ENCODE assay signal across 27 mouse cellular contexts in the genomic region with DNA sequence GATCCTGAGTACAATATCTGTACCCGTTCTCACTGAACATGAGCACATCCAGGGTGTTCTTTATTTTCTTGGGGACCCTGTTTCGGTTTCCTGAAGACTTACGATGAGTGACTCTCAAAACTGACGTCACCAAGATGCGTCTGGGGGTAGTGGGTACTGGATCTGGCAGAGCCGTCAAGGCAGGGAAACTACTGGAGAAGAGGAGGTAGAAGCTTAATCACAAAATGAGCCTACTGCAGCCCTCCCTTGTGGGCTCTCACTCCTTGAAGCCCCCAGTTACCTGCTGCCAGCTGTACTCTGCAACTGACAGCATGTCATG. TPM values are rescaled to one million over a fixed set of nuclear protein-coding genes. Genes with fewer than 3 reads are reported as not detected.
DNase-seq lines count a peak whose midpoint lies in the region; ATAC-seq lines count a peak whose summit lies in the region.
"Had no signal": no experiment of that assay in that cellular context is flagged by ENCODE, and none has a peak within 500 bp of the region (broad histone marks: within the 10 kb centered on the region; RNA-seq: fewer than 3 reads in every experiment).

No protein-coding gene starts in this region.

- peak; percentile 3 for DNase-seq in right cerebral cortex, adult 18-20 months
- no peak for DNase-seq in right cerebral cortex, postnatal 10 days (ENCODE audit: low spot score in 2 of 2)
- peak; percentile 21 for DNase-seq in brain, adult 2 months (ENCODE audit: low read depth, low spot score)
- no peak for DNase-seq in cerebellum, adult 18-20 months
- DNase-seq in urinary bladder, postnatal 25 days (ENCODE audit: low spot score): no peak
- DNase-seq: adrenal gland, postnatal 14 days; cerebellum, postnatal 10 days; embryo, embryonic 11 days; gastrocnemius, postnatal 25 days; layer of hippocampus, postnatal 36 days; lung, embryonic 14.5 days; right cerebral cortex, postnatal 4 days; thymus, adult 18-20 months had no signal

- H3K4me3 ChIP-seq in erythroblast, embryonic 14.5 days (replicated peaks): peak overlapping the region; percentile 14
- H3K4me3 ChIP-seq: embryonic facial prominence, embryonic 15.5 days; forebrain, embryonic 12.5 days; hindbrain, embryonic 10.5 days; midbrain, embryonic 12.5 days; neural tube, embryonic 15.5 days had no signal

- ATAC-seq in erythroblast, adult 5-6 weeks (replicated peaks; ENCODE audit: low FRiP score, poor library complexity, severe bottlenecking): no peak
- 0 out of 2 replicates have a peak, but pooled peaks have one; percentile 0 for ATAC-seq in megakaryocyte progenitor cell, adult 5-6 weeks (replicated peaks; ENCODE audit: poor library complexity)
- ATAC-seq: activated CD4-positive, CD25-positive, alpha-beta regulatory T cell, adult 4 months; inflammation-experienced regulatory T-cells, adult 6 months had no signal

- no peaks in the 10 kb centered on the region for H3K9me3 ChIP-seq in erythroblast, embryonic 14.5 days (ENCODE audit: control insufficient read depth, low read length)
- H3K9me3 ChIP-seq: embryonic facial prominence, embryonic 15.5 days; forebrain, embryonic 12.5 days; hindbrain, embryonic 10.5 days; midbrain, embryonic 12.5 days; neural tube, embryonic 15.5 days had no signal

- peaks cover 13% of the 10 kb centered on the region for H3K4me1 ChIP-seq in erythroblast, embryonic 14.5 days (ENCODE audit: control insufficient read depth)
- H3K4me1 ChIP-seq: embryonic facial prominence, embryonic 15.5 days; forebrain, embryonic 12.5 days; hindbrain, embryonic 10.5 days; midbrain, embryonic 12.5 days; neural tube, embryonic 15.5 days had no signal

- peaks cover 20% of the 10 kb centered on the region for H3K27me3 ChIP-seq in erythroblast, embryonic 14.5 days (ENCODE audit: control insufficient read depth)
- H3K27me3 ChIP-seq: embryonic facial prominence, embryonic 15.5 days; forebrain, embryonic 12.5 days; midbrain, embryonic 12.5 days; neural tube, embryonic 15.5 days had no signal

- peaks cover 2% of the 10 kb centered on the region; the same call in 1 of the 2 replicates for H3K36me3 ChIP-seq in erythroblast, embryonic 14.5 days (ENCODE audit: control insufficient read depth)
- H3K36me3 ChIP-seq: embryonic facial prominence, embryonic 15.5 days; forebrain, embryonic 12.5 days; hindbrain, embryonic 10.5 days; midbrain, embryonic 12.5 days; neural tube, embryonic 15.5 days had no signal

RNA-seq across cellular contexts. Expression of a gene that starts 7.7 kb away (rescaled TPM):
- polyA plus RNA-seq in erythroblast, embryonic 14.5 days (2012): 0.35 and 1.8 TPM in 2 replicates
- total RNA-seq in erythroblast, adult 5-6 weeks (2015; ENCODE audit: low replicate concordance): not detected in 2 replicates
- not detected in 2 replicates for total RNA-seq in erythroblast, adult 5-6 weeks (2017; ENCODE audit: low replicate concordance)
- not detected in 2 replicates for total RNA-seq in megakaryocyte progenitor cell, adult 5-6 weeks (2015)
- not detected in 2 replicates for total RNA-seq in megakaryocyte progenitor cell, adult 5-6 weeks (2017)
- total RNA-seq: adrenal gland, postnatal 14 days; gastrocnemius, postnatal 25 days; layer of hippocampus, postnatal 36 days had no signal
- polyA plus RNA-seq: activated CD4-positive, CD25-positive, alpha-beta regulatory T cell, adult 4 months; embryonic facial prominence, embryonic 15.5 days; forebrain, embryonic 12.5 days; heart, embryonic 11.5 days; hindbrain, embryonic 10.5 days; inflammation-experienced regulatory T-cells, adult 6 months; kidney, embryonic 14.5 days; limb, embryonic 11.5 days; lung, embryonic 14.5 days; macrophage; midbrain, embryonic 12.5 days; neural tube, embryonic 15.5 days had no signal

RNA-seq across cellular contexts. Expression of a gene that starts 20.1 kb away (rescaled TPM):
- 2.9 and 3.1 TPM in 2 replicates for polyA plus RNA-seq in erythroblast, embryonic 14.5 days (2012)
- total RNA-seq in erythroblast, adult 5-6 weeks (2015; ENCODE audit: low replicate concordance): 80.5 and 122 TPM in 2 replicates
- 52.7 and 55.5 TPM in 2 replicates for total RNA-seq in erythroblast, adult 5-6 weeks (2017; ENCODE audit: low replicate concordance)
- total RNA-seq in megakaryocyte progenitor cell, adult 5-6 weeks (2015): 367 and 372 TPM in 2 replicates
- total RNA-seq in megakaryocyte progenitor cell, adult 5-6 weeks (2017): 151 and 171 TPM in 2 replicates

Comparison
In these comparisons a context has a peak if more than half of its experiments do, and no peak if none do; other contexts are left out.
1. DNase-seq: peak in right cerebral cortex, adult 18-20 months (single experiment) and brain, adult 2 months (single experiment); none in right cerebral cortex, postnatal 10 days (0 of 2), cerebellum, adult 18-20 months (0 of 2) and urinary bladder, postnatal 25 days (single experiment).